Mouse (Mus musculus) MEL (cell line): ENCODE data around the gene Bad. TPM values are rescaled to one million over a fixed set of nuclear protein-coding genes. Genes with fewer than 3 reads are reported as not detected.

Source experiments
- DNase-seq: peaks from one replicate; pipeline ENCODE4 v3.0.0; 2011; ENCODE audit warnings: low read depth, low spot score
- H3K27ac ChIP-seq: 2 replicates; pipeline ENCODE4 v1.5.1; 2012; ENCODE audit warnings: low read depth, mild to moderate bottlenecking, control low read depth, low read length, moderate library complexity; ENCODE audit not compliant: control insufficient read depth
- H3K27me3 ChIP-seq, 2 experiments: fragments of 150-350 bp in 1 of 2; sonication (generic) in 1 of 2; 2 replicates each; pipeline ENCODE4 v1.6.1; 2012; ENCODE audit warnings: low read length in 2 of 2, mild to moderate bottlenecking in 2 of 2, improper control_type of control experiment in 1 of 2, moderate library complexity in 1 of 2; ENCODE audit not compliant: insufficient read depth in 2 of 2, control insufficient read depth in 1 of 2
- H3K36me3 ChIP-seq, 2 experiments: 2 replicates each; pipeline ENCODE4 v1.6.1; 2012 to 2014; ENCODE audit warnings: low read length in 2 of 2, improper control_type of control experiment in 1 of 2, inconsistent platforms in 1 of 2, mild to moderate bottlenecking in 1 of 2; ENCODE audit not compliant: insufficient read depth in 2 of 2, control insufficient read depth in 1 of 2
- H3K4me1 ChIP-seq, 2 experiments: fragments of 150-350 bp in 1 of 2; sonication (generic) in 1 of 2; 2 replicates each; pipeline ENCODE4 v1.6.1; 2012; ENCODE audit warnings: low read length in 2 of 2, improper control_type of control experiment in 1 of 2, mild to moderate bottlenecking in 1 of 2; ENCODE audit not compliant: insufficient read depth in 2 of 2, control insufficient read depth in 1 of 2
- H3K4me3 ChIP-seq, 2 experiments: fragments of 150-350 bp in 1 of 2; sonication (generic) in 1 of 2; 2 replicates each; pipeline ENCODE4 v1.5.1; 2012; ENCODE audit warnings: low read depth in 2 of 2, low read length in 2 of 2, mild to moderate bottlenecking in 2 of 2, moderate library complexity in 2 of 2, control low read depth in 1 of 2, improper control_type of control experiment in 1 of 2; ENCODE audit not compliant: control insufficient read depth in 1 of 2, insufficient read depth in 1 of 2
- H3K79me2 ChIP-seq: 2 replicates; pipeline ENCODE4 v1.6.1; 2012; ENCODE audit warnings: mild to moderate bottlenecking, low read length, moderate library complexity; ENCODE audit not compliant: control insufficient read depth, poor library complexity, insufficient read depth
- H3K9ac ChIP-seq: 2 replicates; pipeline ENCODE4 v1.6.1; 2012; ENCODE audit warnings: low read depth, mild to moderate bottlenecking, control low read depth, low read length, moderate library complexity; ENCODE audit not compliant: control insufficient read depth, poor library complexity, severe bottlenecking
- H3K9me3 ChIP-seq: fragments of 150-350 bp; sonication (generic); replicated peaks from 2 replicates; pipeline ENCODE4 v1.6.1; 2012; ENCODE audit warnings: mild to moderate bottlenecking, low read length, improper control_type of control experiment, moderate library complexity; ENCODE audit not compliant: insufficient read depth
- BHLHE40 ChIP-seq: IDR thresholded peaks from 2 replicates; pipeline ENCODE4 v1.6.1; 2012; ENCODE audit warnings: low read depth, mild to moderate bottlenecking, inconsistent platforms, low read length, improper control_type of control experiment, borderline replicate concordance
- CHD1 ChIP-seq: IDR thresholded peaks from 2 replicates; pipeline ENCODE4 v1.6.1; 2012; ENCODE audit warnings: low read depth, mild to moderate bottlenecking, inconsistent platforms, low read length, improper control_type of control experiment
- CHD2 ChIP-seq: IDR thresholded peaks from 2 replicates; pipeline ENCODE4 v1.6.1; 2011; ENCODE audit warnings: low read length, improper control_type of control experiment
- CTCF ChIP-seq, 3 experiments: IDR thresholded peaks in 2 of 3; conservative IDR thresholded peaks in 1 of 3; 2 replicates each; pipeline ENCODE4 v1.5.1; 2011 to 2012; ENCODE audit warnings: low read length in 3 of 3, low read depth in 2 of 3, mild to moderate bottlenecking in 2 of 3, improper control_type of control experiment in 1 of 3, inconsistent platforms in 1 of 3, mixed read lengths in 1 of 3, moderate library complexity in 1 of 3; ENCODE audit not compliant: control insufficient read depth in 1 of 3, insufficient read depth in 1 of 3, poor library complexity in 1 of 3, severe bottlenecking in 1 of 3
- E2F4 ChIP-seq: IDR thresholded peaks from 2 replicates; pipeline ENCODE4 v1.6.1; 2011; ENCODE audit warnings: low read depth, low read length, improper control_type of control experiment, borderline replicate concordance
- EP300 ChIP-seq, 2 experiments: IDR thresholded peaks; 2 replicates each; pipeline ENCODE4 v1.6.1; 2011; ENCODE audit warnings: improper control_type of control experiment in 2 of 2, low read length in 2 of 2, low read depth in 1 of 2, mild to moderate bottlenecking in 1 of 2
- ETS1 ChIP-seq: IDR thresholded peaks from 2 replicates; pipeline ENCODE4 v1.6.1; 2012; ENCODE audit warnings: low read depth, mild to moderate bottlenecking, inconsistent platforms, low read length, improper control_type of control experiment, moderate library complexity
- GABPA ChIP-seq: IDR thresholded peaks from 2 replicates; pipeline ENCODE4 v1.6.1; 2012; ENCODE audit warnings: low read depth, mild to moderate bottlenecking, inconsistent platforms, low read length, improper control_type of control experiment, moderate library complexity
- GATA1 ChIP-seq: IDR thresholded peaks from 2 replicates; pipeline ENCODE4 v1.6.1; 2011; ENCODE audit warnings: low read depth, low read length, improper control_type of control experiment
- HCFC1 ChIP-seq: IDR thresholded peaks from 2 replicates; pipeline ENCODE4 v1.6.1; 2012; ENCODE audit warnings: low read depth, mild to moderate bottlenecking, inconsistent platforms, low read length, improper control_type of control experiment, moderate library complexity
- JUND ChIP-seq: IDR thresholded peaks from 2 replicates; pipeline ENCODE4 v1.6.1; 2011; ENCODE audit warnings: low read depth, mild to moderate bottlenecking, improper control_type of control experiment, low read length
- KAT2A ChIP-seq: conservative IDR thresholded peaks from 2 replicates; pipeline ENCODE4 v1.6.1; 2012; ENCODE audit warnings: low read depth, low read length, improper control_type of control experiment, inconsistent platforms
- MAFK ChIP-seq: IDR thresholded peaks from 2 replicates; pipeline ENCODE4 v1.6.1; 2011; ENCODE audit warnings: low read depth, mild to moderate bottlenecking, low read length, improper control_type of control experiment, borderline replicate concordance
- MAX ChIP-seq: IDR thresholded peaks from 2 replicates; pipeline ENCODE4 v1.6.1; 2011; ENCODE audit warnings: low read length, improper control_type of control experiment
- MAZ ChIP-seq: IDR thresholded peaks from 2 replicates; pipeline ENCODE4 v1.6.1; 2012; ENCODE audit warnings: low read depth, mild to moderate bottlenecking, inconsistent platforms, low read length, improper control_type of control experiment
- MEF2A ChIP-seq: IDR thresholded peaks from 2 replicates; pipeline ENCODE4 v1.6.1; 2014; ENCODE audit warnings: low read depth, mild to moderate bottlenecking, inconsistent platforms, low read length, improper control_type of control experiment; ENCODE audit not compliant: poor library complexity, insufficient replicate concordance, severe bottlenecking; ENCODE audit errors: extremely low read depth
- MXI1 ChIP-seq: IDR thresholded peaks from 2 replicates; pipeline ENCODE4 v1.6.1; 2011; ENCODE audit warnings: mild to moderate bottlenecking, low read depth, low read length, improper control_type of control experiment
- MYB ChIP-seq: IDR thresholded peaks from 2 replicates; pipeline ENCODE4 v1.6.1; 2011; ENCODE audit warnings: mild to moderate bottlenecking, low read depth, low read length, improper control_type of control experiment
- MYC ChIP-seq: IDR thresholded peaks from 2 replicates; pipeline ENCODE4 v1.6.1; 2011; ENCODE audit warnings: low read depth, mild to moderate bottlenecking, low read length, improper control_type of control experiment, moderate library complexity
- NELFE ChIP-seq: IDR thresholded peaks from 2 replicates; pipeline ENCODE4 v1.6.1; 2011; ENCODE audit warnings: low read depth, low read length, improper control_type of control experiment
- POLR2A ChIP-seq, 2 experiments: IDR thresholded peaks; 2 replicates each; pipeline ENCODE4 v1.6.1; 2011 to 2012; ENCODE audit warnings: low read length in 2 of 2, mild to moderate bottlenecking in 2 of 2, control low read depth in 1 of 2, improper control_type of control experiment in 1 of 2, low read depth in 1 of 2, moderate library complexity in 1 of 2; ENCODE audit not compliant: control insufficient read depth in 1 of 2, insufficient read depth in 1 of 2, poor library complexity in 1 of 2
- POLR2AphosphoS2 ChIP-seq: IDR thresholded peaks from 2 replicates; pipeline ENCODE4 v1.6.1; 2011; ENCODE audit warnings: low read length, improper control_type of control experiment
- POLR2AphosphoS5 ChIP-seq: IDR thresholded peaks from 2 replicates; pipeline ENCODE4 v1.6.1; 2012; ENCODE audit warnings: low read depth, borderline replicate concordance, mild to moderate bottlenecking, inconsistent platforms, low read length, moderate library complexity, mixed read lengths
- RAD21 ChIP-seq: IDR thresholded peaks from 2 replicates; pipeline ENCODE4 v1.6.1; 2011; ENCODE audit warnings: mild to moderate bottlenecking, low read depth, low read length, improper control_type of control experiment
- RCOR1 ChIP-seq: IDR thresholded peaks from 2 replicates; pipeline ENCODE4 v1.6.1; 2012; ENCODE audit warnings: low read depth, mild to moderate bottlenecking, inconsistent platforms, low read length, improper control_type of control experiment
- SIN3A ChIP-seq: IDR thresholded peaks from 2 replicates; pipeline ENCODE4 v1.6.1; 2012; ENCODE audit warnings: low read length, improper control_type of control experiment, inconsistent platforms
- SMC3 ChIP-seq: IDR thresholded peaks from 2 replicates; pipeline ENCODE4 v1.6.1; 2011; ENCODE audit warnings: low read depth, low read length, improper control_type of control experiment
- TAL1 ChIP-seq: IDR thresholded peaks from 2 replicates; pipeline ENCODE4 v1.6.1; 2012; ENCODE audit warnings: mild to moderate bottlenecking, inconsistent platforms, low read length, moderate library complexity, mixed read lengths
- TBP ChIP-seq: IDR thresholded peaks from 2 replicates; pipeline ENCODE4 v1.8.0; 2011; ENCODE audit warnings: low read depth, low read length, improper control_type of control experiment
- TCF12 ChIP-seq: IDR thresholded peaks from 2 replicates; pipeline ENCODE4 v1.6.1; 2014; ENCODE audit warnings: low read depth, mild to moderate bottlenecking, inconsistent platforms, low read length, improper control_type of control experiment, moderate library complexity
- USF1 ChIP-seq: IDR thresholded peaks from 2 replicates; pipeline ENCODE4 v1.6.1; 2014; ENCODE audit warnings: low read depth, mild to moderate bottlenecking, inconsistent platforms, low read length, improper control_type of control experiment, moderate library complexity
- USF2 ChIP-seq, 2 experiments: IDR thresholded peaks; 2 replicates each; pipeline ENCODE4 v1.6.1; 2011 to 2012; ENCODE audit warnings: improper control_type of control experiment in 2 of 2, low read length in 2 of 2, borderline replicate concordance in 1 of 2, inconsistent platforms in 1 of 2, low read depth in 1 of 2, mild to moderate bottlenecking in 1 of 2; ENCODE audit not compliant: insufficient read depth in 1 of 2
- ZMIZ1 ChIP-seq: IDR thresholded peaks from 2 replicates; pipeline ENCODE4 v1.6.1; 2012; ENCODE audit warnings: low read depth, mild to moderate bottlenecking, inconsistent platforms, low read length, improper control_type of control experiment, moderate library complexity
- ZNF384 ChIP-seq: IDR thresholded peaks from 2 replicates; pipeline ENCODE4 v1.6.1; 2012; ENCODE audit warnings: low read depth, mild to moderate bottlenecking, inconsistent platforms, low read length, improper control_type of control experiment
- polyA plus RNA-seq, 2 experiments: library from polyadenylated mRNA; stranded (reverse) in 1 of 2; unstranded in 1 of 2; fragments of >175 nt in 1 of 2; fragments of >200 nt in 1 of 2; gene quantifications; 2 replicates each; pipeline versions ENCODE4 v1.2.1 to v1.2.4; 2012; ENCODE audit warnings: low replicate concordance in 2 of 2, low read depth in 1 of 2; ENCODE audit not compliant: insufficient read length in 2 of 2, insufficient read depth in 1 of 2, missing spikeins in 1 of 2
- total RNA-seq: library from RNA; depleted of rRNA; stranded (reverse); fragments of 300-350 nt; gene quantifications from 2 replicates; pipeline ENCODE4 v1.2.3, GENCODE M21; 2012

The Bad gene
- total and polyA plus RNA-seq, 3 experiments: 51.7 to 69.7 TPM; not detected in 1

GRCm38 (mm10) chr19:6985951-6986708 lies 44.5 kb downstream of the Bad start:
- Histone ChIP-seq H3K27me3 (no peaks in the 10 kb centered on the region), H3K4me3 (peak overlapping the region in 1 of 2 experiments; percentile 78; a peak in 3 of 4 replicates), H3K79me2 (peaks cover 7% of the 10 kb centered on the region; the same call in 1 of the 2 replicates), H3K4me1 (peaks cover 11 to 19% of the 10 kb centered on the region in 2 experiments), H3K9ac (peak overlapping the region; percentile 94; the same call in 1 of the 2 replicates), H3K9me3 (no peaks in the 10 kb centered on the region), H3K36me3 (peaks cover 0 to 10% of the 10 kb centered on the region in 2 experiments; a peak in 2 of 4 replicates), H3K27ac (no peak overlapping the region)
- TF ChIP-seq CHD2: no peak
- TF ChIP-seq MEF2A: no peak
- no peak for TF ChIP-seq GABPA
- TF ChIP-seq ZMIZ1: no peak
- TF ChIP-seq MXI1: no peak
- TF ChIP-seq POLR2A (IDR thresholded peaks at IDR 0.05; ENCODE audit: control insufficient read depth in 1 of 2, insufficient read depth in 1 of 2, low read depth in 1 of 2, low read length in 2 of 2, poor library complexity in 1 of 2): no peak
- peak; percentile 63 for TF ChIP-seq TCF12
- peak; percentile 73 for TF ChIP-seq GATA1
- TF ChIP-seq KAT2A: no peak
- TF ChIP-seq TAL1: peak; percentile 26; the same call in 1 of the 2 replicates
- no peak for TF ChIP-seq SMC3
- peak in 1 of 2 experiments; percentile 64; a peak in 2 of 4 replicates for TF ChIP-seq EP300 (IDR thresholded peaks at IDR 0.05; ENCODE audit: low read depth in 1 of 2, low read length in 2 of 2)
- TF ChIP-seq USF2 (IDR thresholded peaks at IDR 0.05; ENCODE audit: borderline replicate concordance in 1 of 2, insufficient read depth in 1 of 2, low read depth in 1 of 2, low read length in 2 of 2): no peak
- TF ChIP-seq CTCF (IDR thresholded peaks at IDR 0.05 in 2 of 3, conservative IDR thresholded peaks at IDR 0.05 in 1 of 3; ENCODE audit: control insufficient read depth in 1 of 3, insufficient read depth in 1 of 3, low read depth in 2 of 3, low read length in 3 of 3, poor library complexity in 1 of 3, severe bottlenecking in 1 of 3): no peak
- TF ChIP-seq POLR2AphosphoS2: no peak
- TF ChIP-seq E2F4: no peak
- TF ChIP-seq RCOR1: no peak
- TF ChIP-seq ETS1: no peak
- TF ChIP-seq NELFE: no peak
- TF ChIP-seq USF1: no peak
- no peak for TF ChIP-seq SIN3A
- TF ChIP-seq RAD21: no peak
- no peak for TF ChIP-seq ZNF384
- no peak for TF ChIP-seq CHD1
- TF ChIP-seq HCFC1: no peak
- TF ChIP-seq MAZ: no peak
- peak; percentile 88 for TF ChIP-seq BHLHE40
- TF ChIP-seq MYB: no peak
- no peak for TF ChIP-seq POLR2AphosphoS5
- TF ChIP-seq MYC: no peak
- TF ChIP-seq TBP: no peak
- no peak for TF ChIP-seq JUND
- no peak for TF ChIP-seq MAX
- TF ChIP-seq MAFK: no peak
- DNase-seq: no peak
